Mouse (Mus musculus) spleen, adult 2 months (tissue): ENCODE measurements around the gene Nme4. TPM values are rescaled to one million over a fixed set of nuclear protein-coding genes. Genes with fewer than 3 reads are reported as not detected.

ENCODE experiments used
- DNase-seq, 2 experiments: peaks; one replicate each; pipeline versions ENCODE4 v3.0.0 to v3.0.0-alpha.2; 2012 to 2021; ENCODE audit warnings: low spot score in 2 of 2, low read depth in 1 of 2
- H3K27ac ChIP-seq: fragments of 200-500 bp; 2 replicates; pipeline ENCODE4 v1.5.1; 2012; ENCODE audit warnings: low read length, inconsistent platforms; ENCODE audit not compliant: insufficient read depth
- H3K27me3 ChIP-seq: fragments of 200-500 bp; 2 replicates; pipeline ENCODE4 v1.6.1; 2012; ENCODE audit warnings: mild to moderate bottlenecking, moderate library complexity, low read length, inconsistent platforms; ENCODE audit not compliant: control insufficient read depth, insufficient read depth
- H3K36me3 ChIP-seq: fragments of 200-500 bp; 2 replicates; pipeline ENCODE4 v1.6.1; 2012; ENCODE audit warnings: mild to moderate bottlenecking, low read length, inconsistent platforms; ENCODE audit not compliant: control insufficient read depth, insufficient read depth
- H3K4me1 ChIP-seq: fragments of 200-500 bp; 2 replicates; pipeline ENCODE4 v1.6.1; 2011; ENCODE audit warnings: inconsistent platforms; ENCODE audit not compliant: control insufficient read depth, insufficient read depth, insufficient read length
- H3K4me3 ChIP-seq: fragments of 200-500 bp; 2 replicates; pipeline ENCODE4 v1.5.1; 2011; ENCODE audit warnings: mild to moderate bottlenecking, inconsistent platforms; ENCODE audit not compliant: insufficient read depth, insufficient read length; ENCODE audit errors: extremely low read depth
- CTCF ChIP-seq: fragments of 200-500 bp; IDR thresholded peaks from 2 replicates; pipeline ENCODE4 v1.5.1; 2011; ENCODE audit warnings: mild to moderate bottlenecking, inconsistent platforms; ENCODE audit not compliant: insufficient read depth, insufficient read length, insufficient replicate concordance; ENCODE audit errors: extremely low read depth
- POLR2A ChIP-seq: fragments of 200-500 bp; IDR thresholded peaks from 2 replicates; pipeline ENCODE4 v1.6.1; 2011; ENCODE audit warnings: low read depth, low read length, inconsistent platforms
- WGBS: fragments of 180-500 bp; shearing (Covaris S2); methylation state at CpG from one replicate; pipeline ENCODE4 v1.1.7; 2018; 5-methylcytosine and 5-hydroxymethylcytosine counted together
- polyA plus RNA-seq: library from polyadenylated mRNA; depleted of rRNA; stranded (reverse); fragments of >200 nt; gene quantifications from 2 replicates; pipeline ENCODE4 v1.2.3, GENCODE M21; 2012

Nme4 gene
- polyA plus RNA-seq, 1 experiment, result 13.7 TPM

- no peak overlapping the region for H3K4me3 ChIP-seq
- DNase-seq, result no peak
- no peak overlapping the region for H3K27ac ChIP-seq
- no peak for TF ChIP-seq POLR2A
- TF ChIP-seq CTCF, result no peak
- H3K36me3 ChIP-seq, result no peaks in the 10 kb centered on the region
- H3K27me3 ChIP-seq, result no peaks in the 10 kb centered on the region
- H3K4me1 ChIP-seq, result no peaks in the 10 kb centered on the region
- 91% methylated on average over 9 of the region's 9 CpGs for WGBS
Measured at GRCm38 (mm10) chr17:26057787-26058567, 37.4 kb downstream of the Nme4 start.

DNA sequence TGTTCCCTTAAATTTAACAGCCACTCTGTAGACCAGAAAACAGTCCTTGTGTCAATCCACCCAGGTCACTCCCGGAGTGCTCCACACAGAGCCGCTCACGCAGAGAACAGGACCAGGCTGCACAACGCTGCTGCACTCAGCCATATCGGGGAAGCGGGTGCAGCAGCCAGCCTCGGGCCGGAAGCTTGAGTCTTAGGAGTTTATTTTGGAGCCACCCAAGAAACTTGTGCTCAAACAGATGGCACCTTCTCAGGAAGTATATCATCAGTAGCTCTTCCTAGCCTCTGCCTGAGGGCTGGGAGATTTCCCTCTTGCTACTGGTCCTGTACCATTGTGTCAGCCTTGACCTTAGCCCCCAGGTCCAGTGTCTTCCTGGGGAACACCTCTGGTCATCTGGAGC, 38.1 kb downstream of the Nme4 start:
- Histone ChIP-seq H3K4me3 (no peak overlapping the region), H3K27me3 (no peaks in the 10 kb centered on the region), H3K36me3 (no peaks in the 10 kb centered on the region), H3K27ac (no peak overlapping the region), H3K4me1 (no peaks in the 10 kb centered on the region)
- WGBS, result 93% methylated on average over 8 of the region's 8 CpGs
- DNase-seq, result no peak
- no peak for TF ChIP-seq CTCF
- no peak for TF ChIP-seq POLR2A

DNA sequence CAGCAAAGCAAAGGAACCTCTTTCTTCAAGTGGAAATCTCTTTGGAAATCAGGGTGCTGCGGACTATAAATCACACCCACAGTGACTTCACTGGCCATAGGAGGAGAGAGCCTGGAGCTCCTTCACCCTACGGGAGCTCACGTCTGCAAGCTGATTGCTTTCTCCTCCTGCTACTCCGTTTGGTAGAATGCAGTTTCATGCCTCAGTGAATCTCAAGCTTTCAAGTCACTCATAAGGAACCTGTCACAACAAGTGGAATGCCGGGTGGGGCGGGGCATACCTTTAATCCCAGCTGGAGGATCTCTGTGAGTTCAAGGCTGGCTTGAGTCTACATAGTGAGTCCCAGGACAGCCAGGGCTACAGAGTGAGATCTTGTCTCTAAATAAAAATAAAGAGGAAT, 40.2 kb downstream of the Nme4 start:
- no peaks in the 10 kb centered on the region for H3K36me3 ChIP-seq
- no peak for DNase-seq
- H3K27ac ChIP-seq, result no peak overlapping the region
- TF ChIP-seq CTCF (no peak), POLR2A (no peak)
- no peaks in the 10 kb centered on the region for H3K27me3 ChIP-seq
- no peak overlapping the region for H3K4me3 ChIP-seq
- 87% methylated on average over 6 of the region's 6 CpGs for whole genome bisulfite sequencing
- no peaks in the 10 kb centered on the region for H3K4me1 ChIP-seq

- H3K27me3 ChIP-seq, result no peaks in the 10 kb centered on the region
- no peaks in the 10 kb centered on the region for H3K36me3 ChIP-seq
- TF ChIP-seq CTCF (no peak), POLR2A (no peak)
- H3K4me1 ChIP-seq, result no peaks in the 10 kb centered on the region
- WGBS, result 89% methylated on average over 17 of the region's 17 CpGs
- no peak for DNase-seq
- no peak overlapping the region for H3K27ac ChIP-seq
- no peak overlapping the region for H3K4me3 ChIP-seq
Measured at GRCm38 (mm10) chr17:26054133-26054845, 41.1 kb downstream of the Nme4 start.

DNA sequence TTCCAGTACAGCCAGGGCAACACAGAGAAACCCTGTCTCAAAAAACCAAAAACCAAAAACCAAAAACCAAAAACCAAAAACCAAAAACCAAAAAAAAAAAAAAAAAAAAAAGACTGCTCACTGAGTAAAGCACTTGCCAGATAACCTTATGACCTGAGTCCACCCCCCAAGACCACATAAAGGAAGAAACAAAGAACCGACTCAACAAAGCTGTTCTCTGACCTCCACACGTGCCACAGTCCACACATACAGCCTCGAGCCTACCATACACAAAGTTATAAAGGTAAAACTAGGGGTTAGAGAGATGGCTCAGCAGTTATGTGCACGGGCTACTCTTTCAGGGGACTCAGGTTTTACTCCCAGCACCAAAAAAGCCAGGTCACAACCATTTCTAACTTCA, 42.7 kb downstream of the Nme4 start:
- H3K4me1 ChIP-seq, result no peaks in the 10 kb centered on the region
- no peaks in the 10 kb centered on the region for H3K36me3 ChIP-seq
- WGBS, result 80% methylated on average over 4 of the region's 4 CpGs
- DNase-seq, result no peak
- no peak overlapping the region for H3K4me3 ChIP-seq
- no peak overlapping the region for H3K27ac ChIP-seq
- TF ChIP-seq POLR2A (no peak), CTCF (no peak)
- H3K27me3 ChIP-seq, result no peaks in the 10 kb centered on the region

GRCm38 (mm10) chr17:26052074-26052473, 43.3 kb downstream of the Nme4 start:
- H3K4me1 ChIP-seq, result no peaks in the 10 kb centered on the region
- TF ChIP-seq CTCF, result no peak
- TF ChIP-seq POLR2A, result no peak
- no peaks in the 10 kb centered on the region for H3K27me3 ChIP-seq
- DNase-seq, result no peak
- no peaks in the 10 kb centered on the region for H3K36me3 ChIP-seq
- WGBS, result 87% methylated on average over 4 of the region's 4 CpGs
- no peak overlapping the region for H3K4me3 ChIP-seq
- no peak overlapping the region for H3K27ac ChIP-seq

GRCm38 (mm10) chr17:26048118-26048517, 47.3 kb downstream of the Nme4 start:
- no peak for DNase-seq
- Histone ChIP-seq H3K4me1 (no peaks in the 10 kb centered on the region), H3K27me3 (no peaks in the 10 kb centered on the region), H3K27ac (no peak overlapping the region), H3K4me3 (no peak overlapping the region), H3K36me3 (no peaks in the 10 kb centered on the region)
- WGBS, result 76% methylated on average over 8 of the region's 8 CpGs
- no peak for TF ChIP-seq POLR2A
- no peak for TF ChIP-seq CTCF
